Mouse (Mus musculus) stomach, adult 2 months (tissue): ENCODE data around the gene Mat2a. TPM values are rescaled to one million over a fixed set of nuclear protein-coding genes. Genes with fewer than 3 reads are reported as not detected.

Source experiments
- polyA plus RNA-seq: library from polyadenylated mRNA; depleted of rRNA; stranded (reverse); fragments of >200 nt; gene quantifications from 2 replicates; pipeline ENCODE4 v1.2.3, GENCODE M21; 2012; rRNA removed

The Mat2a gene
- polyA plus RNA-seq = 26.1 and 41.4 TPM in 2 replicates

GRCm38 (mm10) chr6:72439355-72440185, at the start of gene Mat2a:
Gene Mat2a, minus strand, starts transcription at chr6:72439558.

DNA sequence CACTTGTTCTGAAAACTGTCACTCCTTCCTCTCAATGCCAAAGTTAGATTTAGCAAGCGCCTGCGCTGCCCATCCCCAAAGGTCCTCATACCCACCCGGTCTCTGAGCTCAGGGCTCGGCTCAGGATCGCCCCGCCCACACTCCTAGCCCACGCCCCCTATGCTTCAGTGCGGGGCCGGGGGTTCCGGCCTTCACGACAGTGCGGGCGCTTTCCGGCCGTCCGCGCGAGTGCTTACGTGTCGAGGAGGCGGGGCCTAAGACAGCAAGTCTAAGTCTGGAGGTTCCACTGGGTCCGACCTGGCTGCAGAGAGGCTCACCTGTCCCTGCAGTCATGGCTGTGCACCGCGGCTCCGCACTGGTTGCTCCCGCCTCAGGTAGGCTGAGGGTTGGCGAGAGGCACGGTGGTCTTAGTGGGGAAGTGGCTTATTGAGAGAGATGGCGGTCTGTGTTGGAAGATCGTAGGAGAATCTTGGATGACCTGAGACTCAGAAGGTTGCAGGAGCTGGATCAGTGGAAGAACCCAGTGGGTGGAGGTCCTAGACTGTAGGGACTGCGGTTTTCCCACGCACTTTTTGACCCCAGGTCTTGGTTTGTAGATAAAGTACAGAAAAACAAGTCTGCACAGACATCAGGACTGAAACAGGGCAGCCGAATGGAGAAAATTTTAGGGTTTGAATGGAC, 25.1 kb downstream of the Mat2a start, which contains the start of gene Ggcx:
Ggcx (plus strand) TSS at position 233 of the 681 bp plus-strand sequence.

DNA sequence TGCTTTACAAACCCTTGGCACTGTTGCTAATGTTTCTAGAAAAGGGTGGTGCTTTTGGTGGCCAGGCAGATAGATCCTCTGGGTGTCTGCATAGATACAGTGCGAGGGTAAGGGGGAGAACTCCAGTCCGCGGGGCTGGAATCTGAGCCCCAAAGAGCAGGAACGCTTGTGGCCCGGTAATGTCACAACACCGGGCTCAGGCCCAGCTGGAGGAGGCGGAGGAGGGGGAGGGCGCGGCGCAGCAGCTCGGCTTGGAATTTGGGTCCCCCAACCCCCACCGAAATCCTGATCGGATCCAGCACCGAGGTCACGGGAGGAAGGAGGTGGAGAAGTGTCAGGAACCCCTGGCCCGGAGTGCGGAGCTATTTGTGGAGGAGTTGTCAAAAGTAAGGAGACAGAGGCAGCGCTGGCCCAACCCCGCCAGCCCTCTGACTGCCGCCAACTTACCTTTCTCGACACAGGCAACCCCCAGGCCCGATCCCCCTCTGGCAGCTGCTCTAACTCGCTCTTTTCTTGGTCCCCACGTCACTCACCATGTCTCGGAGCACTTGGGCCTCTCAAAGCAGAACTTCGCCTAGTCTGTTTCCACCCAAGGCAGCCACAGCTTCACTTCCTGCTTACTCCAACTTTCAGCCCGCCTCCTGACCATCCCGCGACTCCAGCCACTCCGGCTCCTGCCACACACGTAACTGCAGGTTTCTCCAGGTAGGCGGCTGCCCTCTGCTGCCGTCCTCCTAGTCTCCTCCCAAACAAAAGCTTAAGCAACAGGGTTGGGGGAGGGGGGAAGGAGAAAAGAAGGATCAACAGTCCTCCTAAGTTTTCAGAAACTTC, 49.2 kb downstream of the Mat2a start, which contains the start of gene Vamp8:
Vamp8 (minus strand) TSS at position 763 of the 831 bp plus-strand sequence.

Other genes with a start within 250 kb of the Mat2a start
- 5.5 and 9.4 TPM in 2 replicates for gene Atoh8, start 204.0 kb downstream of the Mat2a start, polyA plus RNA-seq
- gene Sftpb, start 134.9 kb downstream of the Mat2a start, polyA plus RNA-seq = not detected in 2 replicates
- 3.4 and 3.9 TPM in 2 replicates for gene Usp39, start 94.4 kb downstream of the Mat2a start, polyA plus RNA-seq
- 4.7 and 6.8 TPM in 2 replicates for gene 0610030E20Rik, start 92.2 kb downstream of the Mat2a start, polyA plus RNA-seq
- gene Tmem150a, start 84.1 kb downstream of the Mat2a start, polyA plus RNA-seq = 19.6 and 25.2 TPM in 2 replicates
- 55.8 and 57.9 TPM in 2 replicates for gene Rnf181, start 72.6 kb downstream of the Mat2a start, polyA plus RNA-seq
- 5.0 and 6.7 TPM in 2 replicates for gene Vamp5, start 59.1 kb downstream of the Mat2a start, polyA plus RNA-seq
- gene Vamp8, start 48.9 kb downstream of the Mat2a start, polyA plus RNA-seq = 166 and 182 TPM in 2 replicates
- gene Ggcx, start 25.2 kb downstream of the Mat2a start, polyA plus RNA-seq = 7.0 and 12.0 TPM in 2 replicates
- 7.5 and 9.6 TPM in 2 replicates for gene Sh2d6, start 82.1 kb upstream of the Mat2a start, polyA plus RNA-seq
- gene Capg, start 104.8 kb upstream of the Mat2a start, polyA plus RNA-seq = 48.9 and 58.5 TPM in 2 replicates
- gene Elmod3, start 158.9 kb upstream of the Mat2a start, polyA plus RNA-seq = 10.4 and 13.6 TPM in 2 replicates
- gene Retsat, start 158.9 kb upstream of the Mat2a start, polyA plus RNA-seq = 40.4 and 45.0 TPM in 2 replicates
- 11.2 and 15.6 TPM in 2 replicates for gene Tgoln1, start 177.4 kb upstream of the Mat2a start, polyA plus RNA-seq